Mouse (Mus musculus) kidney, adult 11 months (tissue): ENCODE measurements around the gene Clic1.
"Not testable (repeated sequence)": the region's sequence is repeated elsewhere in the genome, so short reads cannot be mapped to it uniquely, and the experiment has no call there.

Experiments used
- DNase-seq: peaks from one replicate; pipeline ENCODE4 v3.0.0; 2022

Clic1 gene

DNA sequence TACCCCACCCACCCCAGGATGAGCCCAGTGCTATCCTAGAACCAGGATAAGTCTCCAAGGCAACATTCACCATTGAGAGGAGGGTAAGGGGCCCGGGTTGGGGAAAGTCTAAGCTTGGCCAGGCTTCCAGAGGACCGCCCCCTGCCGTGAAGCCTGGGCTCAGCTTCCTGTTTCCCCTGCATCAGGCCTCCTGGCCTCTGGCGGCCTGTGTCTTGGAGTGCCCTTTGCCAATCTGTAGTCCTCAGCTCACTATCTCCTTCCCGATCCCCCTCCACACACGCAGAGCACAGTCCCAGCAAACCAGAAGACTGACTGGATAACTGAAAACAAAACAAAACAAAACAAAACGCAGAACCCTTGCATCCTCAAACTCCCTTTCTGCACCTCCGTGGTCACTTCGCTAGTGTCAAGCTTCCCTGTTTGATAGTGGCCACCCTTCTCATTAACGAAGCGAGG, at the start of gene Clic1:
Gene Clic1, plus strand, starts transcription at position 406 of the 456 bp plus-strand sequence.
- DNase-seq, result peak; percentile 46

DNA sequence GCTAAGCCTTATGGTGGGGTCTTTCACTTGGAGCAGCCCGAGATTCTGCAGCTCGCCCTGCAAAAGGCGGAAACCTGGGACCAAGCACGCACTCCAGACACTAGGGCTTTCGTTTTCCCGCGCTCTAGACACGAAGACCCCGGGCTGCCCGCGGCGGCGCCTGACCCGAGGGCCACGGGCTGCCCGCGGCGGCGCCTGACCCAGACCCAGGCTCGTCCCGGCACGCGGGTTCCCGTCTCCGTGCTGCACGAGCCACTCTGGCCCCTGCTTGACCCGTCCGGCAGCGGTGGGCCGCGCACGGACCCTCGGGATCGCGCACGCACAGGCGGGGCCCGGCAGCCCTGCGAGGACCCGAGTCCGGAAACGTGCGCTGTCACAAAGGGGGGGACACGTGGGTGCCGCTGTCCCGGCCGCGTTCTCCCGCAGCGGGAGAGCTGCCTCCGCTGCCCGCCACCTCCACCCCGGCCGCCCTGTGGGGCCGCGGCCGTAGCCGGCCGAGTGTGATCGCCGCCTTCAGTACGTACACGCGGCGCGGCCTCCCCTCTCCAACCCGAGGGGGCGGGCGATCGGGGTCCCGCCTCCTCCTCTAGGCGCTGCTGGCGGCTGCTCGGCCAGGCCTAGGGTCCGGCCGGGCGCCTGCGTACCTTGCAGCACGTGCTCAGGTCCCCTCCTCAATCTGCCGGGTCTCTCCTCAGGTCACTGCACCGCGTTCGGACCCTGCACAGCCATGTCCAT, 48.9 kb upstream of the Clic1 start, which contains the start of gene Vars:
Gene Vars, plus strand, starts transcription at position 271 of the 735 bp plus-strand sequence.
- DNase-seq, result peak; percentile 83

DNA sequence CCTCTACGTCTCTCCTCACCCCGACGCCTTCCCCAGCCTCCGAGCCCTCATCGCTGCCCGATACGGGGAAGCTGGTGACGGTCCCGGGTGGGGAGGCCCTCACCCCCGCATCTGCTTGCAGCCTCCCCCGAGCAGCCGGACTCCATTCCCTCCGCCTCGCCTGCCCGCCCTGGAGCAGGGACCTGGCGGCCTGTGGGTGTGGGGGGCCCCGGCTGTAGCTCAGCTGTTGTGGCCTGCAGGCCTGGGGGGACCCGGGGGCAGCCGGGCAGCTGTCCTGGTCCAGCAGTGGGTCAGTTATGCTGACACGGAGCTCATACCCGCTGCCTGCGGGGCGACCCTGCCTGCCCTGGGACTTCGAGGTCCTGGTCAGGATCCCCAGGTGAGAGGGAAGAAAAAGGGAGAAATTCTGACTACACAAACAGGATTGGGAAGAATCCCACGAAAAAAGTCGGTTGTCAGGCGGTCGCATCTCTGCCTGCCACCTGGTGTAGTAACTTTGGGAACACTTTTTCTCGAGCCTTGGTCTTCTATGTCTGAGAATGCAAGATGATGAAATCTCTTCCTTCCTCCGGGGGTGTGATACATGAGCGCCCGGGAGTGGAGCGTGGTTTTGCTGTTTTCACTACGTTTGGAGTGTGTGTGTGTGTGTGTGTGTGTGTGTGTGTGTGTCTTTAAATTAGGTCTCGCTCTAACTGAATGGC, 48.2 kb upstream of the Clic1 start:
- DNase-seq, result no peak

DNA sequence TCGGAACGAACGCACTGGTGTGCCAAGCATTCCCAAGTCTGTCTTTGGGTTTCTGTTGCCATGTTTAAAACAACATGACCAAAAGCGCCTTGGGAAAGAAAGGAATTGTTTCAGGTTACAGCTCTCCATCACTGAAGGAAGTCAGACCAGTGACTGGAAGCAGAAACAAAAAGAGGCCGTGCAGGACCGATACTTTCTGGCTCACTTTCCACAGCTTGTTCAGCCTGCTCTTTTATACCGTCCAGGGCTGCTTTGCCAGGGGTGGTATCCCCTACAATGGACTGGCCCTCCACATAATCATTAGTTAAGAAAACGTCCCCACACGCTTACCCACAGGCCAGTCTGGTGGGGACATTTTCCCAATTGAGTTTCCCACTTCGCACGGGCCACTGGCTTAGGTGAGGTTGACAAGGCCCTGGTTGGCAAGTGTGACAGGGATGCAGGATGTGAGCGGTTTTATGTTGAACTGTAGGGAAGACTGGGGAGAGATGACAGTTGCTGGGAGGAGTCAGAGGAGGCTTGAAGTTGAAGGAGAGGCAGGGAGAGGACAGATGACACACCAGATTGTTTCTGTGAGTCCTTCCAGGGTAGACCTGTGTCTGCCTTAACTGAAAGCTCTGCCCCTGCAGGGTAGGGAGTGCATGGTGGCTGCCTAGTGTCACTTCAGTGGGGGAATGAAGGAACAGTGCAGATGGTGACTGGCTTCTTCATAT, 47.5 kb upstream of the Clic1 start:
- DNase-seq, result no peak

DNA sequence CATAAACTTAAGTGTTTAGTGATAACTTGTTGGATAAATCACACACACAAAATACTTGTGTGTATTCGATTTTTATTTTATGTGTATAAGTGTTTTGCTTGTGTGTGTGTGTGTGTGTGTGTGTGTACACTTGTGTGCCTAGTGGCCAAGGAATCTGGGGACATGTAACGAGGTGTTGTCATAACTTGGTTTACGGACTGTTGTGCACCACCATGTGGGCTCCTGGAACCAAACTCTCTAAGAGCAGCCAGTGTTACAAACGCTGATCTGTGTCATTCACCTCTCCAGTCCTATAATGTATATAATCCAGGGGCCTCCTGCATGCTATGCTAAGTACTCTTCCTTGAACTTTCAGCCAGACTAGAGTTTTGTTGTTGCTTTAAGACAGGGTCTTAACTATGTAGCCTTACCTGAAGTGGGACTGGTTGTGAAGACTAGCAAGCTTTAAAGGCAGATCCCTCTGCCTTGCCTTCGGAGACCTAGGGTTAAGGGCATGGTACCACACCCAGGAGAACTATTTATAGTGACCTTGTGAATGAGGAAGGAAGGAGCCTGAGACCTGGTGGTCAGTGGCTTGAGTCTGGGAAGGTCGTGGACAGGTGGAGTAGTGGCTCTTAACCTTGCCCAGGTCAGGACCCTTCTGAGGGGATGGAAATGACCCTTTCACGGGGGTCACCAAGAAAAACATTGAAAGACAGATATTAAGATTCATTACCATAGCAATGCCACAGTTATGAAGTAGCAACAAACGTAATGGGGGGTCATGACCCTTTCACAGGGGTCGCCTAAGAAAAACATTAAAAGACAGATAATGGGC, 46.5 kb upstream of the Clic1 start:
- no peak for DNase-seq

DNA sequence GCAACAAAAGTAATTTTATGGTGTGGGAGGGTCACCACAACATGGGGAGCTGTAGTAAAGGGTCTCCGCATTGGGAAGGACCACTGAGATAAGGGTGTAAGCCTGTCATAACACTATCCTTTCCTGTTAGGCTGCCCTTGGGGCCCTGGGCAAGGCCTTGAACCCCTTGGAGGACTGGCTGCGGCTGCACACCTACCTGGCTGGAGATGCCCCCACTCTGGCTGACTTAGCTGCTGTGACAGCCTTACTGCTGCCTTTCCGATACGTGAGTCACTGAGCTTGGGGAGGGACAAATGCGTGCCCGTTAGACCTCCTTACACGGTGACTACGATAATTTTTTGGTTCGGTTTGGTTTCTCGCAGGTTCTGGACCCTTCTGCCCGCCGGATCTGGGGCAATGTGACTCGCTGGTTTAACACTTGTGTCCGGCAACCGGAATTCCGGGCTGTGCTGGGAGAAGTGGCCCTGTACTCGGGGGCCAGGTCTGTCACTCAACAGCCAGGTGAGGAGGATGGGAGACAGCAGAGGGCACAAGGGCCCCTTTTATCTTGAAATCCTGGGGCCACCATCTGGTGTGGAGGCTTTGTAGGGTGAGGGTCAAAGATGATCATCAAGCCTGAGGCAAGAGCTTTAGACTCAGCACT, 45.6 kb upstream of the Clic1 start:
- no peak for DNase-seq

DNA sequence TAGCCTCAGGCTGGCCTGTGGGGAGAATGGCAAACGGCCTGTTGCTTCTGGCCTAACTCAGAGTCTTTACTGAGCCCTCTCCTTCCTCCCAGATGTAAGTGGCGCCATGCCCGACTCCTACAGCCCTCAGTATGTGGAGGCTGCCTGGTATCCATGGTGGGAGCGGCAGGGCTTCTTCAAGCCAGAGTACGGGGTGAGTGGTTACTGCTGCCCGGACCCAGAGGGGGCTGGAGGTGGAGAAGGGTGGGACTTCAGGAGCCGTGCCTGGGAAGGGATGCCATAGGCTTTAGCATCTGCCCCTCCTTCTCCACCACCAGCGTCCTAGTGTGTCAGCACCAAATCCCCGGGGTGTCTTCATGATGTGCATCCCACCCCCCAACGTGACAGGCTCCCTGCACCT, 44.6 kb upstream of the Clic1 start:
- no peak for DNase-seq

DNA sequence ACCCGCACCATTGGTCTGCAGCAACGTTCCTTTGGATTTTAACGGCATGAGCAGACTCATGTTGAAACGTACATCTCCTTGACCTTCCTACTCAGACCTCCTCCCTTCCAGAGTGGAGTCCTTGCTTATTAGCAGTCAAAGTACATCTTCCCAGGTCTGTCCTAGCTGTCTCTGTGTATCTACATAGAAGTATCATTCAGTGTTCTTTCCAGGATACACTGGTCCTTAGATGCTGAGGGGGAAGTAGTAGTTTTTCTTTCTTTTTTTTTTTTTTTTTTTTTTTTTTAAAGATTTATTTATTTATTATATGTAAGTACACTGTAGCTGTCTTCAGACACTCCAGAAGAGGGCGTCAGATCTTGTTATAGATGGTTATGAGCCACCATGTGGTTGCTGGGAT, 43.9 kb upstream of the Clic1 start:
- not testable (repeated sequence) for DNase-seq

DNA sequence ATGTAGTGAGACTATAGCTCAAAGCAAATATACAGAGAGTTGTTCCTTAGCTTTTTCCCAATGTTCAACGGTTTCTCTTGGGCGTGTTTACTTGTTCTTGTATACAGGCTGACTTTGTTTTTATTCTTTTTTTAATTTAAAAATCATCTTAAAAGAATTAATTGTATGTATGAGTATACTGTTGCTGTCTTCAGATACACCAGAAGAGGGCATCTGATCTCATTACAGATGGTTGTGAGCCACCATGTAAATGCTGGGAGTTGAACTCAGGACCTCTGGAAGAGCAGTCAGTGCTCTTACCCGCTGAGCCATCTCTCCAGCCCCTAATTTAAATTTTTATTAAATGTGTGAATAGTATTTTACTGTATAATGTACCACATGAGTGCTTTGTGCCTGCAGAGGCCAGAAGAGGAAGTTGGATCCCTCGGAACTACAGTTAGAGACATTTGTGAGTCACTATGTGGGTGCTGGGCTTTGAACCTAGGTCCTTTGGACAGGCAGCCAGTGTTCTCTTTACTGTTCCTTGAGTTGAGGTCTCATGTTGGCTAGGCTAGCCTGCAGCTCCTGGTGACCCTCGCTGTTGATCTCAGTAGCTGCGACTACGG, 42.3 kb upstream of the Clic1 start:
- no peak for DNase-seq

DNA sequence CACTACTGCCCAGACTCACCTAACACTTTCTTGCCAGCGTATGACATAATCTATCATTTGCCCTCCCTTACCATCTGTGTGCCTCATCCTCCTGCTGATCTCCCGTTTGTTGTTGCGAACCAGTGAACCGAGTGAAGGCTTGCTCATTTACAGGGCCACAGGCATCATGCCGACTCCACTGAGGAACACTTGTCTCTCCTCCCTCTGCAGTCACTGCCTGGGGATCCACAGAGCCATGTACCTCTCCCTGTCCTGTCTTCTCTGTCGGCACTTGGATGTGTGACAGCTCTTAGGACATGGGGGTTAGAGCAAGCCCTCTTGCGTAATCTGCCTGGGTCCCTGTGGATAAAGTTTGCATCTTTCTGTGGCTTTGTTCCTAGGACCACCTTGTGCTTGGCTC, 40.2 kb upstream of the Clic1 start:
- no peak for DNase-seq

DNA sequence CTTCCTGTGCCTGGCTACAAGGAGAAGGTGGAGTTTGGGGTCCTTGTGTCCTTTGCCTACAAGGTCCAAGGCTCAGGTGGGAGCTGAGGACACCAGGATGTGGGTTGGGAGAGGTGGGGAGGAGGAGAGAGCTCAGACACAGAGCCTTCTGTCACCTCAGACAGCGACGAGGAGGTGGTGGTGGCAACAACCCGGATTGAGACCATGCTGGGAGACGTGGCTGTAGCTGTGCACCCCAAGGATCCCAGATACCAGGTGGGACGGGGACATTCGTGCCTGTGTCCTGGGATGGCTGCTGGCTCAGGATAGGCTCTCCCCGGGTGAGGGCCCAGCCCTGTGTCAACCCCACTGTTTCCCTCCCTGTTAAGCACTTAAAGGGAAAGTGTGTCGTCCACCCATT, 38.3 kb upstream of the Clic1 start:
- DNase-seq, result no peak

DNA sequence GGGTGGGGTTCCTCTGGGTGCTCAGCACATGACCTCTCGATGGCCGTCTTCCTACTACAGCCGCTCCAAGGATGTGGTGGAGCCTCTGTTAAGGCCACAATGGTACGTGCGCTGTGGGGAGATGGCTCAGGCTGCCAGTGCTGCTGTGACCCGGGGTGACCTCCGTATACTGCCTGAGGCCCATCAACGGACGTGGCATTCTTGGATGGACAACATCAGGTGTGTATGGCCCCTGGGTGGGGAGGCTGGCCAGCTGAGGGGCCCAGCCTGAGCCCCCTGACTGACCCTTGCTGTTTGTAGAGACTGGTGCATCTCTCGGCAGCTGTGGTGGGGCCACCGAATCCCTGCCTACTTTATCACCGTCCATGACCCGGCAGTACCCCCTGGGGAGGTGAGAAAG, 37.3 kb upstream of the Clic1 start:
- DNase-seq, result no peak

DNA sequence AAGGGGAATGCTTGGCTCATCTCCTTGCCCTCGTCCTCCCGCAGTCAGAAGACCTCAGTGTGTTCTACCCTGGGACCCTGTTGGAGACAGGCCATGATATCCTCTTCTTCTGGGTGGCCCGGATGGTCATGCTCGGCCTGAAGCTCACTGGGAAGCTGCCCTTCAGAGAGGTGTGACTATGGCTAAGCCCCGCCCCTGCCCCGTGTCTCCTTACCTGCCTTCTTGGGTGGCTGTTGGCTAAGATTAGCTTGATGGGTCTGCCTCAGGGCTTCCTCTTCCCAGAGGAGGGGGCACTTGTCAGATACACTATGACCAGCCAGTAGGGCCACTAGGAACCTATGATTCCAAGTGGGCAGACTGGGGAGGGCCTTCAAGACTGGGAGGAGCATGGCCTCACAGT, 36.5 kb upstream of the Clic1 start:
- no peak for DNase-seq

DNA sequence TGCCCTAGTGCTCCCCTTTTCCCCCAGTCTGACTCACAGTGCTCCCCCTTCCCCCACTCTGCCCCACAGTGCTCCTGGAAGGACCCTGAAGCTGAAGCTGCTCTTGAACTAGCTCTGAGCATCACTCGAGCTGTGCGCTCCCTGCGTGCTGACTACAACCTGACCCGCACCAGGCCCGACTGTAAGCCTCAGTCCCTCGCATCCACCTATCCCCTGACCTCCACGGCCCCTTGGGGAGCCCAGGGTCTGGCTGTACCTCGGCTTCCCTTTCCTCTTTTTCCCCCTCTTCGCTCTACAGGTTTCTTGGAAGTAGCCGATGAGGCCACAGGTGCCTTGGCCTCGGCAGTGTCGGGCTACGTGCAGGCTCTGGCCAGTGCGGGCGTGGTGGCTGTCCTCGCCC, 34.5 kb upstream of the Clic1 start:
- DNase-seq, result no peak

DNA sequence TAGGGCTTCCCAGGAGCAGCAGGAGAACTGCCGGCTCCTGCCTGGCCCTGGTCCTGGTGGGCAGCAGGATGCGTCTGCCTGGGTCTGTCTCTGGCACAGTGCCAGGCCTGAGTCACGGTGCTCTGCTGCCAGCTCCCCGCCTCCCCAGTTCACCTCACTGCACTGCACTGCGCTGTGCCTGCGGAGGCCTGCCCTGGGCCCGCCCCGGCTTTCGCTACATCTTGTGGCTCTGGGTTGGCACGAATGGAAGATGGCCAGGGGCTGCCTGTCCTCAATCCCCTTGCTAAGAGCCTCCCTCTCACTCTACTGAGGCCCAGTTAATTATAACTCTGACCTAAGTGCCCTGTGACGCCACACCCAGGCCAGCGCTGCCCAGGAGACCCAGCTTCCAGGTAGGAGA, 33.4 kb upstream of the Clic1 start, which contains the start of gene Vwa7:
Gene Vwa7, plus strand, starts transcription at position 204 of the 400 bp plus-strand sequence.
- DNase-seq, result peak; percentile 44

DNA sequence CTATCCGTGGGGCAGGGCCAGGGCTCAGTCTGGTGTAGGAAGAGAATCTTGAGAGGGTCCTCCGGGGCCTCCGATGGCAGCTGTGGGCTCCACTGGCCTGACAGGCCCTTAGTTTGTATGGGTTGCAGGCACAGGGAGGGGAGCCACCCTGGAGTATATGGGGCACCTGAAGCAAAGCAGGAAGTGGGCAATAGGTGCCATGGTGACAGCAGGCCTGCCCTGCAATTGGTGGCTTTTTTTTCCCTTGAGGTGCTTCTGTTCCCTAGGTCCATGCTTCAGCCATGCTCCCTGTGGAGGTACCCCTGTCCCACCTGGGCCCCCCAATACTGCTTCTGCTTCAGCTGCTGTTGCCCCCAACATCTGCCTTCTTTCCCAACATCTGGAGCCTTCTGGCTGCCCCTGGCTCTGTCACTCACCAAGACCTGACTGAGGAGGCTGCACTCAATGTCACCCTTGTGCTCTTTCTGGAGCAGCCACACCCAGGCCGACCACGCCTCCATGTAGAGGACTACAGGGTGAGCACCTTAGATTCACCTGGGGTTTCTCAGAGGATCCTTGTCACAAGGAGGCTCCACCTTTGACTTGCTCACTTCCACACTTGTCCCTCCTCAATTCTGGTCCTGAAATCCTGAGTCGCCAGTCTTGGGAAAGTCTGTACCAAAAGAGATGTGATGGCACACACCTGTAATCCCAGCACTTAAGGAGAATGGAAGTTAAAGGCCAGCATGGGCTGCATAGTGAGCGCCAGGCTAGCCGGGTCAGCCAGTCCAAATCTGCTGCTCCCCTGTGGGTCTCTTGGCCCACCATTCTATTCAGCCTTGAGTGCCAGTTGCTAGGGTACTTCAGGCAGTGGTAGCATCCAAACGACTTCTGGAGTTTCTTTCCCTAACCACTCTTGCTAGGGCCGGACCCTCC, 32.7 kb upstream of the Clic1 start:
- DNase-seq, result no peak

DNA sequence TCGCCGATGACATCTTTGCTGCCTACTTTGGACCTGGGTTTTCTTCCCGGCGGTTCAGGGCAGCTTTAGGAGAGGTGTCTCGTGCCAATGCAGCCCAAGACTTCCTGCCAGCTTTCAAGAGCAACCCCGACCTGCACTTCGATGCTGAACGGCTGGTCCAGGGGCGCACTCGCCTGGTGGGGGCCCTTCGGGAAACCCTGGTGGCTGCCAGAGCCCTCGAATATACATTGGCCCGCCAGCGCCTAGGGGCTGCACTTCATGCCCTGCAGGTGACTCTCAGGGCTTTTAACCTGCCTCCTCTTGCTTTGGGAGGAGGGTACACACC, 32.1 kb upstream of the Clic1 start:
- DNase-seq, result no peak

DNA sequence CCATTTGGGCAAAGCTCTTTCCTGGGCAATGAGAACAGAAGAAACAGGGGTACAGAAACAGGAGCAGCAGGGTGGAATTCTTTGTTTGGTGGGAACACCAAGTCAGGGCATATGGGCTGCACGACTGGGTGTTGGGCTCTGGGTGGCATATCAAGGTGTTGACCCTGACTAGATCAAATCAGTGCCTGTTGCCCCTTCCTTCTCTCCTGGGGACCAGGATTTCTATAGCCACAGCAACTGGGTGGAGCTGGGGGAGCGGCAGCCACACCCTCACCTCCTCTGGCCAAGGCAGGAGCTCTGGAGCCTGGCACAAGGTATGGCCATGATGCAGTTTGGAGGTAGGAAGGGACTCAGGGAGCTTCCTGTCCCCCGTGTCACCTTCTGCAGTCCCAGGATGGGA, 31.6 kb upstream of the Clic1 start:
- no peak for DNase-seq

DNA sequence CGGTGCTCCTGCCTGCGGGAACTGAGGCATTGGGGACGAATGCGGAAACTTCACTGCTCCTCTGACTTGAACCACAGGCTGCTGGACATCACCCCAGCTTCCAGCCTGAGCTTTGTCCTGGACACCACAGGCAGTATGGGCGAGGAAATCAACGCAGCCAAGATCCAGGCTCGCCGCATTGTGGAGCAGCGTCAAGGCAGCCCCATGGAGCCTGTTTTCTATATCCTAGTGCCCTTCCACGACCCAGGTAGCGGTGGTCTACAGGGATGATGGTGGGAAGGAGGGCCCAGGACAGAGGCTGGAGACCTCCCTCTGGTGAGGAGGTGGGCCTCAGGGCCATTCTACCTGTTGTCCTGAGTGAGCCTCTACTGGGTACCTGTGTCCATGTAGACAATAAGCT, 29.9 kb upstream of the Clic1 start:
- DNase-seq, result no peak

DNA sequence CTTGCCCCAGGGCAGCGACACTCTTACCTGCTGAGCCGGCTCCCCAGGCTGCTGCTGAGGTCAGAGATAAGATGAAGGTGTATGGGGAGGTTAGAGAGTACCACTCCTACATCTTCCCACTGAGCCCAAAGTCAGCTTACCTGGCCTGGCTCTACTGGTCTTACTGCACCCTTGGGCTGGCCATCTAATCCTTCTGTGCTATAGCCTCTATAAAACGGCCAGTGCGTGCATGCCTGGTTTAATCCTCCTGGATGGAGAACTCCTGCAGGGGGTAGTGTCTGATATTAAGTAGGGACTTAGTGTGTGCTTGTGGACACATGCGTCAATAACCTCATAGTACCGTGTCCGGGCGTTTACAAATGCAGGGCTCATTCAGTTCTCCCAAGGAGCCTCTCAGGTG, 29.2 kb upstream of the Clic1 start:
- DNase-seq, result no peak
